In genomic region chr1:151926826-151927225, GRCm38 (mm10) we compare ENCODE assay signal across 24 mouse cellular contexts.
DNase-seq lines count a peak whose midpoint lies in the region; ATAC-seq and TF ChIP-seq lines count a peak whose summit lies in the region.
"Had no signal": no experiment of that assay in that cellular context is flagged by ENCODE, and none has a peak within 500 bp of the region (broad histone marks: within the 10 kb centered on the region; RNA-seq: fewer than 3 reads in every experiment).

No protein-coding gene starts in this region.

- no peak overlapping the region for H3K4me3 ChIP-seq in hindbrain, embryonic 14.5 days (replicated peaks; ENCODE audit: low read length)
- no peak overlapping the region for H3K4me3 ChIP-seq in hindbrain, embryonic 13.5 days
- H3K4me3 ChIP-seq in layer of hippocampus, adult 2 months: peak overlapping the region; percentile 11; the same call in 1 of the 2 replicates
- no peak overlapping the region for H3K4me3 ChIP-seq in midbrain, embryonic 15.5 days
- H3K4me3 ChIP-seq in midbrain, embryonic 13.5 days (replicated peaks): no peak overlapping the region
- H3K4me3 ChIP-seq: heart, embryonic 15.5 days; intestine, embryonic 15.5 days; megakaryocyte, embryonic 14.5 days had no signal

- 0 out of 2 replicates have a peak overlapping the region, but pooled peaks have one; percentile 7 for H3K27ac ChIP-seq in hindbrain, embryonic 14.5 days
- H3K27ac ChIP-seq in hindbrain, embryonic 13.5 days: no peak overlapping the region
- H3K27ac ChIP-seq in layer of hippocampus, adult 2 months: peak overlapping the region; percentile 61; the same call in 1 of the 2 replicates
- 0 out of 2 replicates have a peak overlapping the region, but pooled peaks have one; percentile 20 for H3K27ac ChIP-seq in midbrain, embryonic 15.5 days
- H3K27ac ChIP-seq in midbrain, embryonic 13.5 days: no peak overlapping the region
- H3K27ac ChIP-seq: heart, embryonic 15.5 days had no signal

- no peak overlapping the region for H3K9ac ChIP-seq in hindbrain, embryonic 14.5 days
- no peak overlapping the region for H3K9ac ChIP-seq in hindbrain, embryonic 13.5 days
- no peak overlapping the region for H3K9ac ChIP-seq in midbrain, embryonic 15.5 days
- no peak overlapping the region for H3K9ac ChIP-seq in midbrain, embryonic 13.5 days (replicated peaks)
- H3K9ac ChIP-seq: forebrain, postnatal 0 days; heart, embryonic 15.5 days; intestine, embryonic 15.5 days had no signal

- H3K36me3 ChIP-seq in hindbrain, embryonic 14.5 days (replicated peaks; ENCODE audit: control insufficient read depth, insufficient read depth): no peaks in the 10 kb centered on the region
- no peaks in the 10 kb centered on the region for H3K36me3 ChIP-seq in hindbrain, embryonic 13.5 days
- no peaks in the 10 kb centered on the region for H3K36me3 ChIP-seq in midbrain, embryonic 15.5 days (replicated peaks)
- H3K36me3 ChIP-seq in midbrain, embryonic 13.5 days: no peaks in the 10 kb centered on the region
- H3K36me3 ChIP-seq: heart, embryonic 15.5 days; intestine, embryonic 15.5 days had no signal

- WGBS in hindbrain, embryonic 14.5 days: 69% methylated on average over 8 of the region's 8 CpGs
- WGBS in hindbrain, embryonic 13.5 days: 74% methylated on average over 8 of the region's 8 CpGs
- 78% methylated on average over 8 of the region's 8 CpGs for WGBS in midbrain, embryonic 15.5 days
- WGBS in midbrain, embryonic 13.5 days: 83% methylated on average over 8 of the region's 8 CpGs

- ATAC-seq in hindbrain, embryonic 14.5 days (ENCODE audit: low FRiP score): no peak
- no peak for ATAC-seq in hindbrain, embryonic 13.5 days (ENCODE audit: low FRiP score)
- no peak for ATAC-seq in midbrain, embryonic 15.5 days (replicated peaks)
- ATAC-seq in midbrain, embryonic 13.5 days: no peak
- ATAC-seq: CD4-positive, CD25-positive, alpha-beta regulatory T cell, adult 4 months; forebrain, postnatal 0 days; intestine, embryonic 15.5 days; midbrain, embryonic 16.5 days; Patski had no signal

- no peaks in the 10 kb centered on the region for H3K27me3 ChIP-seq in hindbrain, embryonic 14.5 days (ENCODE audit: control insufficient read depth, insufficient read depth, low read length)
- no peaks in the 10 kb centered on the region for H3K27me3 ChIP-seq in hindbrain, embryonic 13.5 days
- no peaks in the 10 kb centered on the region for H3K27me3 ChIP-seq in midbrain, embryonic 15.5 days (replicated peaks)
- H3K27me3 ChIP-seq in midbrain, embryonic 13.5 days: no peaks in the 10 kb centered on the region
- H3K27me3 ChIP-seq: heart, embryonic 15.5 days; intestine, embryonic 15.5 days; Patski had no signal

- TF ChIP-seq CTCF in layer of hippocampus, adult 2 months (conservative IDR thresholded peaks at IDR 0.05): no peak

- peaks cover 35% of the 10 kb centered on the region for H3K4me1 ChIP-seq in hindbrain, embryonic 14.5 days (replicated peaks; ENCODE audit: control insufficient read depth, insufficient read depth, low read length)
- peaks cover 58% of the 10 kb centered on the region for H3K4me1 ChIP-seq in hindbrain, embryonic 13.5 days (replicated peaks)
- H3K4me1 ChIP-seq in midbrain, embryonic 15.5 days: peaks cover 23% of the 10 kb centered on the region
- peaks cover 21% of the 10 kb centered on the region for H3K4me1 ChIP-seq in midbrain, embryonic 13.5 days (replicated peaks)

- H3K9me3 ChIP-seq in hindbrain, embryonic 14.5 days (ENCODE audit: control insufficient read depth, low read length): no peaks in the 10 kb centered on the region
- H3K9me3 ChIP-seq in hindbrain, embryonic 13.5 days: no peaks in the 10 kb centered on the region
- H3K9me3 ChIP-seq in midbrain, embryonic 15.5 days: no peaks in the 10 kb centered on the region
- no peaks in the 10 kb centered on the region for H3K9me3 ChIP-seq in midbrain, embryonic 13.5 days
- H3K9me3 ChIP-seq: heart, embryonic 15.5 days; intestine, embryonic 15.5 days; megakaryocyte, embryonic 14.5 days had no signal

- H3K4me2 ChIP-seq in hindbrain, embryonic 14.5 days (replicated peaks): no peak overlapping the region
- no peak overlapping the region for H3K4me2 ChIP-seq in hindbrain, embryonic 13.5 days
- no peak overlapping the region for H3K4me2 ChIP-seq in midbrain, embryonic 15.5 days
- H3K4me2 ChIP-seq in midbrain, embryonic 13.5 days (replicated peaks): no peak overlapping the region
- H3K4me2 ChIP-seq: heart, embryonic 15.5 days; intestine, embryonic 15.5 days had no signal

- DNase-seq in hindbrain, embryonic 14.5 days (ENCODE audit: low spot score): no peak
- DNase-seq in layer of hippocampus, adult 2 months (ENCODE audit: low spot score in 2 of 2): peak in 1 of 2 experiments; percentile 8
- no peak for DNase-seq in layer of hippocampus, postnatal 25 days (ENCODE audit: extremely low spot score in 1 of 2, low spot score in 1 of 2)
- no peak for DNase-seq in cerebellum, postnatal 36 days
- no peak for DNase-seq in cerebellum, adult 11 months
- DNase-seq: adrenal gland, adult 8-10 months; cerebellum, postnatal 14 days; embryo, embryonic 11 days; forebrain, postnatal 0 days; gastrocnemius, postnatal 36 days; kidney, postnatal 36 days; layer of hippocampus, adult 9-11 months; right cerebral cortex, postnatal 4 days; thymus, adult 18-20 months; thymus, postnatal 4 days had no signal

Comparison
In these comparisons a context has a peak if more than half of its experiments do, and no peak if none do; other contexts are left out.
1. H3K27ac ChIP-seq: peak in hindbrain, embryonic 14.5 days (single experiment), layer of hippocampus, adult 2 months (single experiment) and midbrain, embryonic 15.5 days (single experiment); none in hindbrain, embryonic 13.5 days (single experiment) and midbrain, embryonic 13.5 days (single experiment).